Mouse (Mus musculus) fat pad, adult 2 months (tissue): ENCODE results near the gene Atp9a.

Source experiments
- DNase-seq: peaks from one replicate; pipeline ENCODE4 v3.0.0-alpha.2; 2011; ENCODE audit warnings: low read depth, low spot score; ENCODE audit errors: extremely low read depth

Gene Atp9a

DNA sequence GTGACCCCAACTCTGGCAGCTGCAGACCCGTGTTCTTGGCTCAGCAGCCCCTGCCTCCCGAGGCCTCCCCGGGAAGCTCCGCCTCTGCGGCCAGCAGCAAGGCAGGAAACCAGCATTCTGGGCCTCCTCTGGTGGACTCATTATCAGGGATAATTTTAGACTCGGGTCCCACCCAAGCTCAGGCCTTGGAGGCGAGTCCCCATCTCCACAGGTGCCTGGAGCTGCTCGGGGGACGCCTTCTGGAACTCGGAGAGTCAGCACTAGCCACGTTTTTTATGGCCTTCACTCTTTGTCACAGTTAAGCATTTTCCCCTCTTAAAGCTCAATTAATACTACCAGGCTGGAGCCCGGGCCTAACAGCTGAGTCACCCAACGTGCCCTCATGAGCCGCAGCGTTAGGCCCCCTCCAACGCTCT lies 137.5 kb downstream of the Atp9a start:
- no peak for DNase-seq

DNA sequence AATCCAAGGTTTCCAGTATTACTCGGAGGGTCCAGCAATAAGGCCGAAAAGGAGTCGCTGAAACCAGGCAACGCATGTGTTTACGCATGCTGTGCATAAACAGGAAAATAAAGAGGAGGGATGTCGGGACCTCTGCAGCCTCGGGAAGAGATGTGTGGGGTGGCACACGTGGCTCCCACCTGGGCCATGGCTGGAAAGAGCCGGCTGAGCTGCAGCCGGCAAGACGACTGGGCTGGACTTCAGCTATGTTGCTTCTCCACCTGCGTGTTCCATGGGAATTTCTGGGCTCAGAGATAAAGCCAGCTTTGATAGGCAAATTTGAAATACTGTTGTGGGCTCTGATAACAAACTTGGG lies 139.8 kb downstream of the Atp9a start:
- DNase-seq: no peak

DNA sequence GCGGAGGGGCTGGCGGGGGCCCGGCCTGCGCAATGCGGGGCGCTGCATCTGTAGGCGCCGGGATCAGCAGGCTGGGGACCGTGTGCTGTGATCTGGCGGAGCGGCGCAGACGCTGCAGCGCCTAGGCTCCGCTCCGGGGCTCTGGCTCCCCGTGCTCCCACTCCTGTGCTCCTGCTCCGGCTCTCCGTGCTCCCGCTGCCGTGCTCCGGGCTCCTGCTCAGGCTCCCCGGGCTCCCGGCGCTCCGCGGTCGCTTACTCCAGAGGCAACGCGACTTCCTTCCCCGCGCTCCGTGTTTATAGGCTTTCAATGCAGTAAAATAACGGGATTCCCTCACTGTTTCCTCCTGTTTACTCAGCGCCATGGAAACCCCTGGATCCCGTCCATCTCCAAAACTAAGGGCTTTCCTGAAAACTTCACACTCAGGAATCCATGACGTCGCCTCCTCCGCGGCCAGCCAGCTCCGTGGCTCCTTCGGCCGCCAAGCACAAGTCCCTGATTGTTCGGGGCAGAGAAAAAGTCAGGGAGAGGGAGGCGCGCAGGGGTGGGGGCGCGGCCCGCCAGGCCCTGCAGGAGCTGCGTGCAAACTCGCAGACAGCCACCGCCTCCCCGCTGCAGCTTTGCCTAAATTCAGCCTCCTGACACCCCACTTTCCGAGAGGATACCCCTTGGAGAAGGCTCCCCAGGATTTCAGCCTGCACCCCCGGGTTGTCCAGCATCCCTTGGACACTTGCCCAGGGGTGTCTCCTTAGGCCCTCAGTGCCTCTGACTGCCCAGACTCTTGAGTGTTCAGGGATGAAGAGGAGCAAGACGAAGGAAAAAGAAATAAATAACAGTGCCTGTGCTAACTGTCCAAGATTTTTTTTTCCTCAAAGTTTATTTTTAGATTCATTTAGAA lies 140.5 kb downstream of the Atp9a start, which contains the start of gene Nfatc2:
Nfatc2 (minus strand) TSS at position 167 of the 896 bp plus-strand sequence.
- no peak for DNase-seq

DNA sequence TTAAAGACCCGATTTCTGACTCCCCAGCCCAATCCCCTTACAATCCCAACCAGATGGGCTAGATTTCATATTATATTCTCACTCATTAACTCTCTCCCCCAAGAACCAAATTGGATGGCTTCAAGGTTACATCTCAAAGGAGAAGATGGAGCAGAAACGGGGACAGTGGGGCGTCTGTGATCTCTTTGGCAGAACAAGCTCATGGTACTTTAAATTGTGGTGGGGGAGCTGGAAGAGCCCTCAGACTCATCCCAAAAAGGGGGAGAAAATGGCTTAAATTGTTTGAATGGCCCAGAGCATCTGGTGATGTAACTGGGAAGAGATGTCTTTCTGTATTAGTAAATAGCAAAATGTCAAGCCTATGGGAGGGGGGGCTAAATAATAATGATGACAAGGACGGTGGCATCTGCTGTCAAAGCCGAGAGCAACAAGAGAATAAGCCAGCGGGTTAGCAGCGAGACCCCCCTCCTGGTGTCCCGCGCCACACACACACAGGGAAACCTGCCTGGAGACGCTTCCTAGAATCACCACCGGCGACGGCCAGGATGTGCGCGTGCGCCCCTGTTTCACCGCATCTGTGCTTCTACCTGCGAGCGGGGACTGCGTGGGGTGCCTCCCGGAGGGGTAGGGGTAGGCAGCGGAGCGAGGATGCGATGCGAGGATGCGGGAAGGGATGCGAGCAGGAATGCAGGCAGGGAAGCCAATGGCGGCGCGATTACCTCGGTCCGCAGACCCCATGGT lies 141.3 kb downstream of the Atp9a start:
- no peak for DNase-seq

DNA sequence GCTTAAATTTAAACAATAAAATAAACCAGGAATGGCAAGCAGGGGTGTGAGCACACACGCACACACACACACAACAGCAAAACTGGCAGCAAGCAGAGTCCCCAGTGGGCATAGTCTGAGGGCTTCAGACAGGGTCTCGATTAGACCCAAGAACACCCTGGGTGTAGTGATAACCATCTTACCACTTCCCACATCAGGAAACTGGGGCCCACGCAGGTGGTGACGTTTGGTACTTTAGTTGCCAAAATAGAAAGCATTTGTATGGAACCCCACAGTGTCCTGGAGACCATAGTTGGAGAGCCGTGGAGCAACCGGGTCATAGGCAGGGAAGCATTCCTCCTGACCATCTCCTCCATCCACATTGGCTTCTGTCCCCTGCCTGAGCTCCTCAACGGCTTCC lies 146.5 kb downstream of the Atp9a start:
- DNase-seq: no peak

DNA sequence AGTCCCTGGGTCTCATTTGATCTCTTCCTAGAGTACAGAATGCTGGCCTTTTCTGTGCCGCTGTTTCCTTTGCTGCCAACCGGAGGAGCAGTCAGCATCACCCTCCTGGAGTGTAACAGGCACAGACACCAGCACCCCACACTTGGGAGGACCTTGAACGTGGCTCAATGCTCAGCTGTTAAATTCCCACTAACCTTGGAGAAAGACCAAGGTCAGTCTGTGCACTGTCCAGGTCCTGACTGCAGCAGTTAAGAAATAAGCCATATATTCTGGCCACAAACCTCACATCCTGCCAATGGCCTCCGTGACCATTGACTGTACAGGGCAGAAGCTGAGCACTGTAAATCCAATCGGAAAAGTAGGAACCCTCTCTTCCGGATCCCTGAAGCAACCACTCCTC lies 148.5 kb downstream of the Atp9a start:
- no peak for DNase-seq

DNA sequence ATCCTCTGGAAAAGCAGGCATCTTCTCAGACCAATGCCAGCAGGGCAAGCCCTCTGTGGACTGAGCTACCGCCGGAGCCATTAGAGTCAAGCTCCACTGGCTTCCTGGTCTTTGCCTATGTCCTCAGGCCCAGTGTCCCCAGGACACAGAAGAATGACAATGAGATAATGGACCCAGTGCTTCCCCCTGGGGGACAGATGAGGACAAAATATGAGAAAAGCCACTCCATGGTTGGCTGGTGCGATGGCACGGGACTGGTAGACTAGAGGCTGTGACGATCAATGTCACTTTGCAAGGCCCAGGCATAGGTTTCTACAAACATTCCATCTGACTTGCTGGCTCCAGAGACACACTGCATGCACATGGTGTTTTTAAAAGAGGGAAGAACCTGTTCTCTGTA lies 149.2 kb downstream of the Atp9a start:
- no peak for DNase-seq

DNA sequence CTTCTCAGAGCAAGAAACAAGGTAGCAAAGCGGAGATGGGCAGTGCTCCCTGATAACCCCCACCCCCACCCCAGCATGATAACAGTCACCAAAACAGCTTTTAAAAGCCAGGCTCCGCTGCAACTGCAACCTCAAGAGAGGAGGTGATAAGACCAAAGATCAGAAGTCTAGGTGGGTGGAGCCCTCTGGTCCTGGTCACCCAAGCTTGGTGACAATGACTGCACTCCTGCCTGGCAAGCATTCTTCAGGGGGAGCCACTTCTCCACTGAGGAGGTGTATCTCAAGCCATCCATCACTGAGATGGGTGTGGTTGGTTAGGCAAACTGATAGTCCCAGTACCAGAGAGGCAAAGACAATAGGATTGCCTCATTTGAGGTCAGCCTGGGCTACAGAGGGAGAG lies 151.1 kb downstream of the Atp9a start:
- DNase-seq: no peak

DNA sequence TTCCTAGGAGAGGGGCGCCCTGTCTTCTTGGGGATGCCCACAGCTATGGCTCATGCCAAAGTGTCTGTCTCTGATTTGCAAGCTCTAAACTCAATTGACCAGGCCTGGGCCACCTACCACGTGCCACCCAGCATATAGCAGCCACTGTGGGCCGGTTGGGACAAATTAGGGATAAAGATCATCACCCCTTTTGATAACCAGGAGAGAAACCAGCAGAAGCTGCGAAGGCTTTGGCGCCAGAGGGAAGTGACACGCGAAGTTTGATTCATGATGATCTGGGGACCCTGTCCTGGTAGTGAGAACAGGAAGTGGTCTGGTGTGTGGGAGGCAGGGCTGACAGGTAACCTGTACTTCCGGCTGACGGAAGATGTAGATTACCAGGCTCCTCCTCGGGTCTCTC lies 151.7 kb downstream of the Atp9a start:
- DNase-seq: no peak

DNA sequence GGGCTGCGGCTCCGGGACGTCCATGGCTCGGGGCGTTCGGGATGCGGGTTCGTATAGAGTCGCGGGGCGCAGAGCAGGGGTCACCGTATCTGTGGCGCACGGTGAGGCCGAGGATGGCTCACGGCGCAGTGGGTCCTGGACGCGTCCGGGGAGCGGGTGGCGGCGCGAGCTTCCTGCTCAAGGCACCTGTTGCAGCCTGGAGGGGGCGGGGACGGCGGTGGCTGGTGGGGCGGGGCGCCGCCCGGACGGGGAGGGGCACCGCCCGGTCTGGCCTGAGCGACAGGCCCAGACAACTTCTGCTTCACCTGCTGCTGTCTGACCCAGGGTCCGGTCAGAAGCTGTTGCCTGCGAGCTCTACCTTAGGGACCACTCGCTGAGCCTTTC lies 152.0 kb downstream of the Atp9a start:
- DNase-seq: no peak

DNA sequence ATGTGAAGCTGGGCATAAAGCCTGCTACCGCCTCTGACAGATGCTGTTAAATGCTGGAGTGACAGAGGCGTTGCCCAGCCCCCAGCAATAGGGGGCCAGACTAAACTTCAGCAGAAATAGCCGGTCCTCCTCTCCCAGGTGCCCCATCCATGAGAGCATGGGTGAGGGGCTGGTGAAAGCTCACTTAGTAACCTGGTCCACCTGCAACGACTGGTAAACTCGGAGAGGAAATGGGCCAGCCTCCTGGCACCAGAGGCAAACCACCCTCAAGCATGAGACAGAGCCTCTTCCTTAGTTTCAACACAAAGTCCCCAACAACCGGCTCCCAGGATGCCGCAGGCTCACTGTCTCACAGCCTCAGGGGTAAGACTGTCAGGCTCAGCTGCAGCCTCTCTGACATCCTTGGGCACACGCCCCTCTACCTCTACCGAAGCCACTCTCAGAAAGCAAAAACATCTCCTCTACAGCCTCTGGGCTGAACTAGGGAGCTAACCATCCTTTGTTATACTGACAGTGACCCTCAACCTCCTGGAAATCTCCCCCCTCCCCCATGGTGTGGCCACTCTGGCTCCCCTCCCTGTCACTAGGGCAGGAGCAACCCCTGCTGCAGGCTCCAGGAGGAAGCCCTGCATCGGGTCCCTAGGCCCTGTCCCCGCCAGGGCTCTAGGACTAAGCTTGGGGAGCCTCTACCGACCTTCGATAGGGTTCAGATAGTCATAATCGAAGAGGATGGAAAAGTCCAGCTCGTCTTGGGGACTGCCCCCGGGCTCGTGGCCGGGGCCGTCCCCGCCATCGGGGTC lies 152.6 kb downstream of the Atp9a start:
- no peak for DNase-seq

DNA sequence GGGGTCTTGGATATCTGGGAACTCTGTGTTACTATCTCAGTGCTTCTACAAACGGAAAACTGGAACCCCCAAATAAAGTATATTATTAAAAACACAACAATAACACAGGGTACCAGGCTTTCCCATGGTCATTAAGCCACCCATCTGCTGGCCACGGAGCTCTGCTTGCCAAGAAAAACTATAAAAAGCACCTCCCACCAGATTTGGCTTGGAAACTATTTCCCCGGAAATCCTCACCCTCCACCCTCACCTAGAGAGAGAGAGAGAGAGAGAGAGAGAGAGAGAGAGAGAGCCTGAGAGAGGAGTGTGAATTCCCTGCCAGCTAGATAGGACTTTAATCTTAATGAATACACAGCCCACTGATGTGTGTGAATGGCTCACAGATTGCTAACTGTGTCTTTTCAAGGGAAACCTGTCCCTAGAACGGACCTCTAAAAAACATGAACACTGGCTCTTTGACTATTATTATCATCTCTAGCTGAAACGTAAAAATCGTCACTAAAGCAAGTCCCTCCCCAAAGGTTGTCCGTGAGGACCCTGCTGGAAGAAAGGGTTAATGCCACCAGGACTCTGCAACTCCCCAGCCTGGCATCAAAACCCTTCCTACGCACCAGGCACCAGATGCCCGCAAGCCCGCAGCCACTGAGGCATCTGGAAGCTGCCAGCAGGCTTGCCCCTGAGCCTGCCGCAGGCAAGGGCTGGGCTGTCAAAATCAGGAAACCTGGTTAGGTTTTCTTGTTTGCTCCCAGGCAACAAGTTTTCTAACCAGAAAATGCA lies 153.4 kb downstream of the Atp9a start:
- DNase-seq: no peak

DNA sequence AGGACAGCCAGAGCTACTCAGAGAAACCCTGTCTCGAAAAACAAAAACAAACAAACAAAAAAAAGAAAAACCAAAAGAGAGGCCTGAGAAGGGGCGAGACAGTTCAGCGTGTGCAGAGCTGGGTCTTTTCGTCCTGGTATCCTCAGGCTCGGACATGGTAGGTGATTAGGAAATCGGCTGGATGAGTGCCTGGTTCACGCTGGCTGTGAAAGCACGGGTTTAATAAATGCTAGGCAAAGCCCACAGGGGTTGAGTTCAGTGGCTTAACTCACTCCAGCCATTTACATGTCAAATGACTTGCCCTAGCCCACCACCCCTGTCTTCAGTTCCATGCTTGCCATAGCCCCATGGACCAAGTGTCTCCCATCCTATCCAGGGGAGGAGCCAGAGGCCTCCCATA lies 155.1 kb downstream of the Atp9a start:
- no peak for DNase-seq

DNA sequence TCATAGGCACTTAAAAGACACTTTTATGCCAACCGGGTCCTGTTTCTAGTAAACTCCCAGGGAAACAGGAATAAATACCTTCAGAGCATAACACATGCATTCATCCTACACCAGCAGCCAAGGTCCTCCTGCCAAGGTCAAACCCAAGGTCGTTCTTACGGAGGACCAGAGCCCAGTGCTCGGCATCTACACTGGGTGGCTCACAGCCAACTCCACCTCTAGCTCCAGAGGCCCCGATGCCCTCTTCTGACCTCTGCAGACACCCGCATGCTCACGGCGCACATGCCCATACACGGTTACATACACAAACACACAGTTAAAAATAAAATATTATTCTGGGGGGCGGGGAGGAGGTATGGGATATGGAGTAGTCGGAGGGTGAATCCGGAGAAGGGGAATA lies 155.7 kb downstream of the Atp9a start:
- DNase-seq: no peak

DNA sequence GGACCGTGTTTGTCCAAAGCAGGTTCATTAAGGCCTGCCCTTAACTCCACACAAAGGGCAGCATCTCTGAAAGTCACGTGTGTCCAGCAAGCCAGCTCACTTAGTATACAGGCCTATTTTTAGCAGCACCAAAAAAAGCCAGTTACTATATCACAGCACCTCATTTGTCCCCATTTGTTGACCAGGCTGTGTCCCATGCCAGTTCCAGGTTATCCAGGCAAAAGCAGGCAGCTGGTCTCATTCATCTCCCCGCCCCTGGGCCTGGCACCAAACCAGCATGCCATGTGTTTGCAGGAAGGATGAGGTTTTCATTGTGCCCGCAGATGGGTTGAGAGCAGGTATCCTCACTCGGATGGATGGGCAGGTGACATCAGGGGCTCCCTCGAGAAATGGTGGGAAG lies 157.4 kb downstream of the Atp9a start:
- no peak for DNase-seq
